Mouse (Mus musculus): ENCODE measurements around the gene Slc5a10. TPM values are rescaled to one million over a fixed set of nuclear protein-coding genes. Genes with fewer than 3 reads are reported as not detected.

The Slc5a10 gene
- under 1 TPM in 1 of 26 experiments, not detected in 25; 0.33 TPM for total RNA-seq (2018; cell fraction: chromatin; rRNA removed)
- not detected for total RNA-seq (2018; cell fraction: cytosol; rRNA removed)
- not detected for total RNA-seq (2018; cell fraction: nucleus; rRNA removed)
- polyA plus RNA-seq (2018) = not detected in 3 replicates

DNA sequence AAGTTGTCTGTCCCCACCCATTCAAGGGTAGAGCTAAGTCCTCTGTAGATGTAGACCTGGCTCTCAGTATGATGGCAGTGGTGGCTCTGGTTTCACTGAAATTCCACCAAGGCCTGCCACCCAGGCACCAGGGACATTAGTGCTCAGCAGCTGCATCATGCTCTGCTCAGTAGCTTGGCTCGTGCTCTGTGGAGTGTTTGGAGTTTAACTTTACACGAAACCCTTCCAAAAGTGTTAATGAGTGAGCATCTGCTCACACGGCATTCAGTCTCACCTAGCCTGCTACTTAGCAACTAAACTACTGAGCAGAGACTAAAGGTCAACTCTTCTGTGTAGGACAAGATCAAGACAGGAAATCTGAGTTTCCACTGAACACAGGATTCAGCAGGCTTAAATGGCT, at the start of gene Slc5a10:
Gene Slc5a10, minus strand, starts transcription at position 191 of the 400 bp plus-strand sequence.
- 100% methylated on average over 3 of the region's 3 CpGs for WGBS (ENCODE audit: missing documents)
- no peak within 1 kb of the TSS for H3K27ac ChIP-seq
- no peaks in the 10 kb centered on the region for H3K79me2 ChIP-seq (ENCODE audit: inconsistent target)
- H3K36me3 ChIP-seq (ENCODE audit: inconsistent target) = no peaks in the 10 kb centered on the region
- no peak within 1 kb of the TSS for H3K4me3 ChIP-seq (ENCODE audit: inconsistent target)

DNA sequence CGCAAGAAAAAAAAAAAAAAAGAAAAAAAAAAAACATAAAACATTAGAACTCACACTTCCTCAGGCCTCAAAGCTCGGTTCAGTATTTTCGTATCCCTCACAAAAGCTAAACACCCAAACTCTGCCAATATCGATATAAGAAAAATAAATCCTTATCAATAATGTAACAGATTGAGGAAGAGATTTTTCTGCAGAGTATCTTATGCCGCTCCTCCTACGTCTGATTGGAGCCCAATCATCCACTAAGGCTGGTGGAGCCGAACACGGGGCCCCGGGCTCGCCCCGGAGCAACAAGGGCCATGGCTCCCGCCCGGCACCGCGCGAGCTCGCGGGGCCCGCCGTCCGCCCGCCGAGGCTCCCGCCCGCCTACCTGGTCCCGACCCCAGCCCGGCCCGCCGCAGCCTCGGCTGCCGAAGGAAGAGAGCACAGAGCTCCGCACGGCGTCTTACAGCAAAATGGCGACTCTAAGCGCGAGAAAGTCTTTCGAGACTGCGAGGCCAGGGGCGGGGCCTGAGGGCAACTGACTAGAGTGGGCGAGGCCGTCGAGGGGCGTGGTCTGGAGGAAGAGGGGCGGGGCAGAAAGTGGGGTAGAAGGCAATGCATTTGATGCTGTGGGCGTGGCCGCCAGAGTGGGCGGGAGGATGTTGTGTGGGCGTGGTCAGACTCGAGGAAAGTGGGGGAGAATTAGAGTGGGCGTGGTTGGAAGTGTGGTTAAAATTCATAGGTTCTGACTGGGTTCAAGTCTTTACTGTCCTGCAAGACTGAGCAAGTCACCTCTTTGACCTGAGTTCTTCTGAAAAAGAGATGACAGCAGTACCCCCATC, 41.2 kb upstream of the Slc5a10 start, which contains the start of gene Prpsap2:
Gene Prpsap2, minus strand, starts transcription at position 505 of the 824 bp plus-strand sequence.
- Histone ChIP-seq H3K4me3 (ENCODE audit: inconsistent target) (peak within 1 kb of the TSS; percentile 71), H3K27ac (peak within 1 kb of the TSS; percentile 35), H3K79me2 (ENCODE audit: inconsistent target) (peaks cover 46% of the 10 kb centered on the region), H3K36me3 (ENCODE audit: inconsistent target) (no peaks in the 10 kb centered on the region)
- 2% methylated on average over 51 of the region's 51 CpGs for WGBS (ENCODE audit: missing documents)

DNA sequence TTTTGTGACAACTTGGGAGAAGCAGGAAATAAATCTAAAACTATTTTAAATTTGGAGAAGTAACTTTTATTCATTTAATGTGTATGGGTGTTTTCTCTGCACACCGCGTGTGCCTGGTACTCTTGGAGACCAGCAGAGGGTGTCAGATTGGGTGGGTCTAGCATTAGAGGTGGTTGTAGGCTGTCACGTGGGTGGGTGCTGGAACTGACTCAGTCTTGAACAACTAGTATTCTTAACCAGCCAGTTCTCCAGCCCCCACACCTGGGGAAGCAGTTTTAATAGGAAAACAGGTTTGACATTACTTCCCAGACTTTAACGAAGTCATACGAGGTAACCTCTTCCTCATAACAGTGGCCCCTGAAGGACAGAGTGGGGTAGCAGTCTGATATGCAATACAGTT, 39.9 kb upstream of the Slc5a10 start:
- H3K79me2 ChIP-seq (ENCODE audit: inconsistent target) = peaks cover 48% of the 10 kb centered on the region
- H3K27ac ChIP-seq = peak overlapping the region; percentile 35; the same call in 1 of the 2 replicates
- peak overlapping the region; percentile 71 for H3K4me3 ChIP-seq (ENCODE audit: inconsistent target)
- H3K36me3 ChIP-seq (ENCODE audit: inconsistent target) = peaks cover 9% of the 10 kb centered on the region; the same call in 1 of the 2 replicates
- 10% methylated on average over 5 of the region's 5 CpGs for WGBS (ENCODE audit: missing documents)

DNA sequence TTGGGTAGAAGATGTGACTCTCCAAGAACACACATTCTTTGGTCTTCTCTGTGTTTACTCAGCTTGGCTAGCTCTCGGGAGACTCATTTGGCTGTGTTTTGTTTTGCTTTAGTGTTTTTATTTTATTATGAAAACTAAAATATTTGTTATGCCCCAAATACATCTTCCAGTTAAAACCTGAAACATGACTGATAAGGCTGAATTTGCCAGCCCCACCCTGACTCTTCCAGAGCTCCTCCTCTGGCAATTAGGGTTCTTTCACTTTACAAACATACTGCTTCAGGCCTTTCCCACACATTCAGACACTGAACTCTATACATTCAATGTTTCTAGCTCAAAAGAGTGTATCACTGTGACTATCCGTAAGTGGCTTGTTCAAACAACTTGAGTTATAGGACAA, 36.5 kb upstream of the Slc5a10 start:
- no peak overlapping the region for H3K27ac ChIP-seq
- H3K79me2 ChIP-seq (ENCODE audit: inconsistent target) = peaks cover 48% of the 10 kb centered on the region
- peaks cover 33% of the 10 kb centered on the region for H3K36me3 ChIP-seq (ENCODE audit: inconsistent target)
- H3K4me3 ChIP-seq (ENCODE audit: inconsistent target) = no peak overlapping the region
- 100% methylated on average over 2 of the region's 2 CpGs for WGBS (ENCODE audit: missing documents)

DNA sequence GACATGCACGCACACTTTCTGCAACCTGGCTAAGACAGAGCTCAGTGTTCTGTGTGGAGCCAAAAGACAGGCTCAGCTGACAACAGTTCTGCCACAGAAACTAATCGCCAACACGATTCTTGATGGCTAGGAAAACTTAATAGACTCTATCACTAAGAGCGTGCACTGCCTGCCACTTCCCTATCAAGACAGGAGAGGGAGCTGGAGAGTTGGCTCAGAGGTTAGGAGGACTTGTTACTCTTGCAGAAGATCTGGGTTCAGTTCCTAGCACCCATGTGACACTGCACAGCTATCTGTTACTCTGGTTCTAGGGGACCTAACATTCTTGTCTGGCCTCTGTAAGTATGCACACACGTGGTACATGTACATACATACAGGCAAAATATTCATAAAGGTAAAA, 31.0 kb upstream of the Slc5a10 start:
- H3K36me3 ChIP-seq (ENCODE audit: inconsistent target) = peaks cover 36% of the 10 kb centered on the region
- no peak overlapping the region for H3K4me3 ChIP-seq (ENCODE audit: inconsistent target)
- 81% methylated on average over 5 of the region's 5 CpGs for WGBS (ENCODE audit: missing documents)

DNA sequence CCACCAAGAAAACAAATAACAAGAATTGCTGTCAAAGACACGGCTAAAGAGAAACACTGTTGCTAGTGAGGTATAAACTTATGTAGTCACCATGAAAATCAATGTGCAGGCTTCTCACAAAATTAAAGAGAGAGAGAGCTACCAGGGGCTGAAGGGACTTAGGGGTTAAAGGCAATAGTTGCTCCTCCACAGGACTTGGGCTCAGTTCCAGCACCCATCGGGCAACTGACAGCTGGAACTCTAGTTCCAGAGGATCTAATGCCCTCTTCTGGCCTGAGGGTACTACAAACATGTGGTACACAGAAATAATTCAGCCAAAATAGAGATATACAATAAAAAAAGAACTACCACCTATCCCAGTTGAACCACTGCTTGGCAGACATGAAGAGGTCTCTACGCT, 26.5 kb upstream of the Slc5a10 start:
- peaks cover 30% of the 10 kb centered on the region for H3K36me3 ChIP-seq (ENCODE audit: inconsistent target)
- no peaks in the 10 kb centered on the region for H3K79me2 ChIP-seq (ENCODE audit: inconsistent target)
- 84% methylated on average over 3 of the region's 3 CpGs for WGBS (ENCODE audit: missing documents)
- H3K27ac ChIP-seq = no peak overlapping the region
- H3K4me3 ChIP-seq (ENCODE audit: inconsistent target) = no peak overlapping the region

More for the DNA sequence above, 31.0 kb upstream of the Slc5a10 start:
- no peak overlapping the region for H3K27ac ChIP-seq
- H3K79me2 ChIP-seq (ENCODE audit: inconsistent target) = peaks cover under 1% of the 10 kb centered on the region; the same call in 1 of the 2 replicates

DNA sequence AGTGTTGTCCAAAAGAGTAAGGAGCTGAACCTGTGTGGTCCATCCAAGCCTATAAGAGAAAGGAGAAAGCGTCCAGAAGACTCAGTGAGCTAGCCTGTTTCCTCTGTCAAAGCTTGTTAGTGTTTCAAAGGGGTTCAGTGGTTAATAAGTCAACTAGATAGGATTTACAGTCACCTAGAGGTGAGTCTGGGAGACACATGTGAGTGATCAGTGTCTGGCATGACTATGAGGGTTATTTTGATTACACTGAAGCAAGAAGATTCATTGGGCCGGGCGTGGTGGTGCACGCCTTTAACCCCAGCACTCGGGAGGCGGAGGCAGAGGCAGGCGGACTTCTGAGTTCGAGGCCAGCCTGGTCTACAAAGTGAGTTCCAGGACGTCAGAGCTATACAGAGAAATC, 25.2 kb upstream of the Slc5a10 start:
- H3K36me3 ChIP-seq (ENCODE audit: inconsistent target) = peaks cover 39% of the 10 kb centered on the region
- no peak overlapping the region for H3K4me3 ChIP-seq (ENCODE audit: inconsistent target)
- no peak overlapping the region for H3K27ac ChIP-seq
- no peaks in the 10 kb centered on the region for H3K79me2 ChIP-seq (ENCODE audit: inconsistent target)
- WGBS (ENCODE audit: missing documents) = 94% methylated on average over 8 of the region's 9 CpGs

DNA sequence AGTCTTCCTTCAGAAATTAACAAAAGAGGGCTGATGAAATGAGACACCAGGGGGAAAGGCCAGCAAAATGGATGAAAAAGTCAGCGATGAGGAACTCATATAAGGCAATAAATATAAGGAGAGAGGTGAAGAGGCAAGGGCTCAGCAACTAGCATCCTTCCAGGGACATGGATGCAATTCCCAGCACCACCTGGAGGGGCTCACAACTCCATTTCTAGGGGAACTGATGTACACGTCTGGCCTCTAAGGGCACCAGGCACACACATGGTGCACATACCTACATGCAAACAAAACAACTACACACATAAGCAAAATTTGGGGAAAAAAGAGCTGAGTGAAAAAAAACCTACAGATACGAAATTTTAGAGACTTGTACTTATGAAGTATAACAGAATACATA, 23.8 kb upstream of the Slc5a10 start:
- WGBS (ENCODE audit: missing documents) = 83% methylated on average over 3 of the region's 3 CpGs
- H3K4me3 ChIP-seq (ENCODE audit: inconsistent target) = no peak overlapping the region
- H3K36me3 ChIP-seq (ENCODE audit: inconsistent target) = peaks cover 49% of the 10 kb centered on the region
- H3K27ac ChIP-seq = peak overlapping the region; percentile 44
- no peaks in the 10 kb centered on the region for H3K79me2 ChIP-seq (ENCODE audit: inconsistent target)

DNA sequence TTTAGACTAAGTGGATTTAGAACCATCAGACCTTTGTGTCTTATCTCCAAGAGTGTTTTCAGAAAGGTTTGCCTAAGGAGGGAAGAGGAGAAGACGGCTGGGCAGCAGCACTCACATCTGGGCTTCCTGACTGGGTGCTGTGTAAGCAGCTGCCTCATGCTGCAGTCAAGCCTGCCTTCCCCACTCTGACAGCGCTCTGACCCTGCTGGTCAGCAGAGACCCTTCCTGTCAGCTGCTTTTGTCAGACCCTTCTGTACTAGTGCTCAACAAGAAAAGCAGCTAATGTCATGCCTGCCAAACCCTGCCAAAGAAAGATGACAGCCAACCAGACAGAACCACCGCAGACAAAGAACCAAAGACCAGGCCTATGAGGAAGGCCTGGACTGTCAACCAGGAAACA, 23.1 kb upstream of the Slc5a10 start:
- Histone ChIP-seq H3K79me2 (ENCODE audit: inconsistent target) (no peaks in the 10 kb centered on the region), H3K27ac (peak overlapping the region; percentile 44), H3K36me3 (ENCODE audit: inconsistent target) (peaks cover 49% of the 10 kb centered on the region), H3K4me3 (ENCODE audit: inconsistent target) (no peak overlapping the region)
- WGBS (ENCODE audit: missing documents) = 76% methylated on average over 3 of the region's 3 CpGs

DNA sequence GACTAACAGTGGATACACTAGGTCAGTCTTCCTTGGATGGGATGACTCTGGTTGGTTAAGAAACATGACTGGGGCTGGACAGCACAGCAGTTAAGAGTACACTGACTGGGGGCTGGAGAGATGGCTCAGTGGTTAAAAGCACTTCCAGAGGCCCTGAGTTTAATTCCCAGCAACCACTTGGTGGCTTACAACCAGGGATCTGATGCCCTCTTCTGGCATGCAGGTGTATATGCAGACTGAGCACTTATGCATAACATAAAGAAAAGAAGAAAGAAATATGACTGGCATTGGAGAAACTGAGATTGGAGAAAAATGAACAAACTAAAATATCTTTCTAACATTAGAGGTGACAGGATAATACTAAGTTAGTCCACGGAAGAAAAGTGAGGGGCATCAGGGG, 19.9 kb upstream of the Slc5a10 start:
- Histone ChIP-seq H3K36me3 (ENCODE audit: inconsistent target) (peaks cover 60% of the 10 kb centered on the region), H3K27ac (no peak overlapping the region), H3K4me3 (ENCODE audit: inconsistent target) (no peak overlapping the region), H3K79me2 (ENCODE audit: inconsistent target) (no peaks in the 10 kb centered on the region)
- WGBS (ENCODE audit: missing documents) = 91% methylated on average over 1 of the region's 1 CpGs

DNA sequence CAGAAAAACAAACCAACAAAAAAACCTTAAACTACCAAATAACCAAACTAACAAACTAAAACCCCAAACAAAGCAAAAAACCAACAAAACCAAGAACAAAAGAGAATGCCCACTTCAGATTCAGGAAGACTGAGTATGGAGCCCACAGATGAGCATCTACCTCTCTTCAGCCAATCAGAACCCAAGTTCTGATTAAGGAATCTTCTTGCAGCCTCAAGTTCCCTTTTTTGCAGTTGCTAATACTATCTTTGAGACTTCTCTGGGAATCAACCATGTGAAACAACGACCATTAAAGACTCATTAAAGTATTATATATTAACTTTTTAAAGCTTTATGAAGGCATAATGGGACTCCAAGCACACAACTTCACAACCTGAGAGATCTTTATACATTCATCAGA, 16.7 kb upstream of the Slc5a10 start:
- H3K4me3 ChIP-seq (ENCODE audit: inconsistent target) = no peak overlapping the region

DNA sequence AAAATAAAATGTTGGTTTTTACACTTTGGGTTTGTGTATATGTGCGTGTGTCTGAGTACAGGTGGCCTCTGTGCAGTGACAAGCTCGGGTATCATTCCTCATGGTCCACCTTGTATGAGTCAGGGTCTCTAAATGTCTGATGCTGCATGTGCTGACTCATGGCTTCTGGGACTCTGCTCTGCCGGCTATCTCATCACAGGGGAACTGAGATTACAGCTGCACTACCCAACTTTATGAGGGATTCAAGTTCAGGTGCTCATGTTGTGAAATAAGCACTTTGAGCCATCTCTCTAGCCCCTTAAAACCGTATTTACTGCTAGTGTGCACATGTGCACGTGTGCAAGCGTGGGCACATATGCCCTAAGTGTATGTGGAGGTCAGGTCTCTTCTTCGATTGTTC, 12.0 kb upstream of the Slc5a10 start:
- WGBS (ENCODE audit: missing documents) = 79% methylated on average over 7 of the region's 7 CpGs
- H3K79me2 ChIP-seq (ENCODE audit: inconsistent target) = no peaks in the 10 kb centered on the region
- H3K27ac ChIP-seq = no peak overlapping the region
- no peak overlapping the region for H3K4me3 ChIP-seq (ENCODE audit: inconsistent target)
- H3K36me3 ChIP-seq (ENCODE audit: inconsistent target) = peaks cover 50% of the 10 kb centered on the region

More for the DNA sequence above, 16.7 kb upstream of the Slc5a10 start:
- 69% methylated on average over 1 of the region's 1 CpGs for WGBS (ENCODE audit: missing documents)
- Histone ChIP-seq H3K36me3 (ENCODE audit: inconsistent target) (peaks cover 51% of the 10 kb centered on the region), H3K27ac (no peak overlapping the region), H3K79me2 (ENCODE audit: inconsistent target) (no peaks in the 10 kb centered on the region)

DNA sequence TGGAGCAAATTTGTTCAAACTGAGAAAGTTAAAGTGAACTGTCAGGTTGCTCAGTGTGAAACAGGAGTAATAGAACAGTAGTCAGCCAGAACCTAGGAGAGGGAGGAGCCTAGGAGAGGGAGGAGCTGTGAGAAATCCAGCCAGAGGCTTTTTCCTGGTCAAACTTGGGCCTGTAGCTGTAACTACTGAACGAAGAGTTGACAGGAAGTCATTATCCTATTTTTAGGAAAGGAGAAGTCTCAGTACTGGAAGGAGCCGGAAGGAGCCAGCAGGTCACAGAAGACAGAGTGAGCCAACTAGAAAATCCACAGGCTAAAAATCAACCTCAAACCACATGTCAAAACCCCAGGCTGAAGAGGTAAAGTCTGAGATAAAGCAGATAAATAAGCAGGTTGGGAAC, 7.4 kb upstream of the Slc5a10 start:
- 10% methylated on average over 2 of the region's 2 CpGs for WGBS (ENCODE audit: missing documents)
- H3K27ac ChIP-seq = peak overlapping the region; percentile 76
- H3K4me3 ChIP-seq (ENCODE audit: inconsistent target) = no peak overlapping the region
- H3K79me2 ChIP-seq (ENCODE audit: inconsistent target) = no peaks in the 10 kb centered on the region
- H3K36me3 ChIP-seq (ENCODE audit: inconsistent target) = peaks cover 33% of the 10 kb centered on the region

DNA sequence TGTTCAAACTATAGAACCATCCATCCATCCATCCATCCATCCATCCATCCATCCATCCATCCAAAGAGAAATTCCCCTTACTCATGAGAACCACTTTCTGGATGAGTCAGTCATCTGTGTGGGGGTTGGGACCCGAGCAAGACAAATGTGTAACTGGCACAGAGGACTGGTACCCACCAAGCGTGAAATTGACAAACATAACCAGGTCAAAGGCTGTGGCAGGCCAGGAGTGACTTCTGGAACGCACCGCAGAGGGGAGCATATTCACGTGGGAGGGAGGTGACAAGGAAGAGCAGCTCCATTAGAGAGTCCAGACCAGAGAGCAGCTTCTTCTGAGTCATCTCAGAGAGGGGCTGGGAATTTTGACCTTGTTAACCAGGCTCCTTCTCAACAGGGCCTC, 1.5 kb upstream of the Slc5a10 start:
- Histone ChIP-seq H3K4me3 (ENCODE audit: inconsistent target) (no peak overlapping the region), H3K36me3 (ENCODE audit: inconsistent target) (no peaks in the 10 kb centered on the region), H3K27ac (no peak overlapping the region), H3K79me2 (ENCODE audit: inconsistent target) (no peaks in the 10 kb centered on the region)
- 96% methylated on average over 5 of the region's 5 CpGs for WGBS (ENCODE audit: missing documents)

DNA sequence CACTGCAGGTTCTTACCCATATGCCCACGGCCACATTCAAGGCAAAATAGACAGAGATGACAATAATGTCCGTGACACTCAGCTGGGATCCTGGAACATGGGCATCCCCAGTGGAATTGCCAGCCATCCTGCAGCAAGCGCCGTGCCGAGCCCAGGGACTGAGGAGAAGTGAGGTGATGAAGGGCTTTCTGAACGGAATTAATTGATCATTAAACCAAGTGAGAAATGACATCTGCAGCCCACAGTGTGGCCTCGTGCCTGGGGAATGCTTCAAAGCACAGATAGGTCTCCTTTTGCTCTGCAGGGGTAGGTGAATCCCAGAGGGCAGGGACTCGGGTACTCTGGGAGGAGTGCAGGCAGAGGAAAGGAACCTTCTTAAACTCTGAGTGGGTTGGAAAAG, 800 bp downstream of the Slc5a10 start:
- H3K36me3 ChIP-seq (ENCODE audit: inconsistent target) = no peaks in the 10 kb centered on the region
- 93% methylated on average over 8 of the region's 8 CpGs for WGBS (ENCODE audit: missing documents)
- no peaks in the 10 kb centered on the region for H3K79me2 ChIP-seq (ENCODE audit: inconsistent target)
- H3K27ac ChIP-seq = no peak overlapping the region
- no peak overlapping the region for H3K4me3 ChIP-seq (ENCODE audit: inconsistent target)
